Mouse (Mus musculus): ENCODE data around the gene Zfp28. TPM values are rescaled to one million over a fixed set of nuclear protein-coding genes. Genes with fewer than 3 reads are reported as not detected.

Gene Zfp28
- total RNA-seq, 2 experiments from 2014 or later, result 6.8 to 9.0 TPM

DNA sequence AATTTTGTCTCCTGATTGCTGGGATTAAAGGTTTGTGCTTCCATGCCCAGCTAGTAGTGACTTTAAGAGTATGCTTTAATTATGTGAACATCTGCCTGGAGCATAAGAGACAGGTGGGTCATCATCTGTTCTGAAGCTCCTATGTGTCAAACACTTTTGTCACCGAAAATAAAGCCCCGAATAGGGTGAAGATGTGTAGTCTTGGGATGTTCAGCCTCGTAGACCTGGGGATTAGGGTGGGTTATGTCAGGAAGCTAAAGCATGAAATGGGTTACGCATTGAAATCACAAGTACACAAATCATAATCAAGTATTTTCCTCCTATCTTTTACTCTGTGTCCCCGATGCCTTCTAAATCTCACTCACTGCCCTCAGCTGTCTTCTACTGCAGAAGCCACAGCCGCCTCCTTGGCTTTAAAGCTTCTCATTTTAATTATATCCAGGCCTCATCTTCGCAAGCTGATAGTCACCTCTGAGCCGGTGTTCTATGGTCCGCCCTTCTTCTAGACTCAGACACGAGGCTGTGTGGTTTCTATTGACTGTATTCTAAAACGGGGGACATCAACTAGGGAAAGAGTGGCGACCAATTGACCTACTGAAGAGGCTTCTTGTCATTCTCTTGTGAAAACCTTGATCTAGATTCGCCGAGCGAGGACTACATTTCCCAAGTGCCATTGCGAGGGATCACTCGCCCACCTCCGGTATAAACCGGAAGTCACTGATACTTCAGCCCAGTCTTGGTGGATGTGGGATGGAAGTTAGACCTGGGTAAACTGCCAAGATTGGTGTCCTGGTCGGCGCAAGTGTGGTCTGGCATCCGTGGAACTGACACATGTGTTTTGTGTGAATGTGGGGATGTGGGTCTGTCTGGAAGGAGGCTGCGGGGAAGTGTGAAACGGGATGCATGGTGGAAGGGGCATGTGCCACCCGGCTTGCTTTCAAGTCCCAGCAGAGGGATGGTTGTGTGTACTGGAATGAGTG lies 15.2 kb downstream of the Zfp28 start, which contains the start of gene Smim17:
Gene Smim17, plus strand, starts transcription at position 720 of the 980 bp plus-strand sequence.
- DNase-seq (ENCODE audit: low spot score in 2 of 2), result peak; percentile 5 to 8

DNA sequence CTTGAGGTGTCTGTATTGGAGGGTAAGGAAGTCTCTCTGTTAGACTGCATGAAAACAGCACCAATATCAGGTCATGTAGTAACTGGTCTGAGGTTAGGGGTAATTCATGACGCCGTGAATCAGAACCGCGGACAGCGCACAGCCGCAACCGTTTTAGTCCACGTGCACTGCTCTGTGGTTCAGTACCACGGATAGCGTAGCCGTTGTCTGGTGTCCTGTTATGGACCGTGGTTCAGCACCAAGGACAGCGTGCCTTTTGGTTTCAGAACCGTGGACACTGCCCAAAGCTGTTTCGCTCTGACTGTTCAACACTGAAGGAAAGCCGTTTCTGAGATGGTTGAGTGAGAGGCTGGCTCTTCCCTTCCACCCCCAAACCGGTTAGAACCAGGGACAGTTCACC lies 26.9 kb downstream of the Zfp28 start, which contains the start of gene Gm20715:
Gene Gm20715, plus strand, starts transcription at position 235 of the 400 bp plus-strand sequence.
- DNase-seq (ENCODE audit: low spot score in 2 of 2), result peak; percentile 87 to 89

DNA sequence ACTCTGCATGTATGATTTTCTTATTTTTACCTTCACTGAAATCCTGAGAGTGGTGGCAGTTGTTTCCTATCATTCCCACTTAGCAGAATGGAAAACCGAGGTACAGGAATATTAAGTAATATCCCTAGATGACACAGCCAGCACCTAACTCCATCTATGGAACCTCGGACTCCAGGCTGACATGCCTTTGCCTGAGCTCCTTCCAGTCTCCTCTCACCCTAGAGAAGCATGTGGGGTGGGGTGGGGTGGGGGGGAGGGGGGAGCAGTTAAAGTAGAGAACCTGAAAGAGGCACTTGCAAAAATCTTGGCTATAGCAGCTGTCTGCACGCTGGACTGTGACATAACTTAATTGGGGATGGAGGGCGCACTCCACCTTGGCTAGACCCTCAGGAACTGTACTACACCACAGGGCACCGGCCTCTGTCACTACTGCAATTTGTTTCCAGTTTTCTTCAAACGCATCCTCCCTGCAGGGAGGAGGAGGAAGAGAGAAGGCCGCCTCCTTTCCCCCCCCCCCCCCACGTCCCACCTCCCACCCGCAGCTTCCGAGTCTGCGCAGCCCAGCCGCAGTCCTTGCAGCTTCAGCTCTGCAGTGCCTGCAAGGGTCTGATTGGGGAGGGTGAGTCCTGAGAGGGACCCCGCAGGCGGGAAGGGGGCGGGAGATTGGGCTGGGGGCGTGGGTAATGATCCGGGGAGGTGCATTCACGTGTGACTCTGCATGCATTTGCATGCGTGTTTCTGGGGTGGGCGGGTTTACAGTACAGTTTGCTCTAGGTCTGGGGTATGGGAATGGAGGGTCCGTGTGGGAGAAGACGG lies 31.7 kb downstream of the Zfp28 start:
- DNase-seq (ENCODE audit: low spot score in 2 of 2), result no peak

DNA sequence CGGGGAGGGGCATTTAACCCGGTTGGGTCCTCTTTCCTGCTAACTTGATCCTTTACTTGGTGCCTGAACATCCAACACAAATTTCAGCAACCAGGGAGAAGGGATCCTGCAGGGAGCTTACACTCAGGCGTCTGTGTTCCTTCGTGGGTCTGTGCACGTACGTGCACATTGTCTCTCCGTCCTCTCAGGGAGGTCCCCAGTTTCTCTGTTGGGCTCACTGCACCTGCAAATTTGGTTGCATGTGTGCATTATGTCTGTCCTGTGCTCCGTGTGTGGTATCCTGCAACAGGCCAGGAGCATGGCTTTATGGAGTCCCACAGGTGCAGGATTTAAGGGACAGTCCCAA lies 32.3 kb downstream of the Zfp28 start:
- no peak for DNase-seq (ENCODE audit: low spot score in 2 of 2)

DNA sequence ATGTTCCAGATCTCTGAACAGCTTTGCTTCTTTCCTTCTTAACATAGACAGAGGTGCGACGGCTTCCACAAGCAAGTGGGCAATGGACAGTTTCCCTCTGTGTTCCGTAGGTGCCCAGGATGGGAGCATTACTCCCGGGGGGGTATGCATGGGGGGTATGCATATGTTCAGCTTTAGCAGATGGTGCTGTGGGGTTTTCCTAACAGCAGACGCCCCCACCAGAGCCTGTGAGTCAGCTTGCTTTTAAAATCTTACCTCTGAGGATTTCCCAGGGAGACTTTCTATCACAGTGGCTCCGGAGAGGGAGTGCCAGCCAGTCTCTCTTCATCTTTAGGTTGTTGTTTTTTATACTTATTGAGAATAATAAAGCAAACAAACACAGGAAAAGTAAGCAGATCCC lies 36.8 kb downstream of the Zfp28 start:
- DNase-seq (ENCODE audit: low spot score in 2 of 2), result no peak

DNA sequence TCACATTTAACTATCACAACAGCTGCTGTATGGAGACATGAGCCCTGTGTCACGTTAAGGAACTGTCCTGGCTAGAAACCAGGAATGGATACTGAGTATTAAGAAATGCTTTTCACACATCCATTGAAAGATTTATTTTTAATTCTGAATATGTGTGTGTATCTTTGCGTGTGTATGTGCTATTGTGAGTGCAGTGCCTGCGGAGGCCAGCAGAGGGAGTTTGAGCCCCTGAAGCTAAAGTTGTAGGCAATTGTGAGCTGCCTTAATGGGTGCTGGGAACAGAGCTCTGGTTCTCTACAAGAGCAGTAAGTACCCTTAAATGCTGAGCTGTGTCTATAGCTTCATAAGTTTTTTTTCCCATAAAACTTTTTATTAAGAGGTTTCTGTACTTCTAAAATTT lies 46.3 kb downstream of the Zfp28 start:
- DNase-seq (ENCODE audit: low spot score in 2 of 2), result no peak

DNA sequence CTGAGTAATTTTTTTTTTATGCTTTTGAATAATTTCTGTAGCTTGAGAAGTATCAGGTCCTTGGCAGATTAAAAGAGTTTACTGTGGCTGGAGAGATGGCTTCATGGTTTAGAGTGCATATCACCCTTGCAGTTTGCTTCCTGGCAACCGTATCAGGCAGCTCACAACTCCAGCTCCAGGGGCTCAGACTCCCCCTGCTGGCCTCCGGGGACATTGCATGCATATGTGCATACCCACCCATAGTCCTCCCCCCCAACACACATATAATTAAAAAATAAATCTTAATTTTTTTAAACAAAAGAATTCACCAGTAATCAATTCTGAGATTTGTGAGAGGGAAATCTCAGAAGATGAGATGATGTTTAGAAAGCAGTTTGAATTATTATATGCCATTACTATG lies 47.2 kb downstream of the Zfp28 start:
- DNase-seq (ENCODE audit: low spot score in 2 of 2), result no peak

DNA sequence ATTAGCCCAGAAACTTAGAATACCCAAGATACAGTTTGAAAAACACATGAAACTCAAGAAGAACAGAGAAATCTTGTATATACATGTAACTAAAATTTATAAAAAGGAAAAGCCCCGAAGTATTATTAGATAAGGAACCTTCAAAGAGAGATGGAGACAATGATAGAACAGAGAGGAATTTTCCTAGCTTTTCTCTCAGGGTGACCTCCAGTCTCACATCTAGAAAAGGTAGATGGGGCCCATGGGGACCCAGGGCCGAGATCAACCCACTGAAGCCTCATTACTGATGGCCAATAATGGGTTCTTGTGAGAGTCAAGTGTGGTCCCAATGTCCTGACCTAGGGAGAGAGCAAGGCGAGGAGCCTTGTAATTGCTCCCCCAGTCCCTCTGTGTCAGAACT lies 55.3 kb downstream of the Zfp28 start, which contains the start of gene Olfr1344:
Gene Olfr1344, plus strand, starts transcription at position 301 of the 400 bp plus-strand sequence.
- DNase-seq (ENCODE audit: low spot score in 2 of 2), result no peak

DNA sequence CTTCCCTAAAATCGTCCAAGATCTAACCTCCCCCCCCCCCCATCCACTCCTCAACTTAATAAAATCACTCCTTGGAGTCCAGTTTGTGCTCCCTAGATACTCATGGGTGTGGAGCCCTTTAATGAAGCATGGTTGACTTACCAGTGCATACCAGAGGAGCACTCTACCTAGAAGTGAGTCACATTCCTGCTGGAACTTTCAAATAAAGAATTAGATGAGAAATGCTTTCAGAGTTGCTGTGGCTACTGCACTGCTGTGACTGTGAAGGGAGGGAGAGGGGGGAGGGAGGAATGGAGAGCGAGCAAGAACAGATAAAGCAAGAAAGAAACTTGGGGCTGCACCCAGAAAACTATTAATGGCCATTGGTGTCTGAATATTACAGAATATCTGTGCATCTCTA lies 58.1 kb downstream of the Zfp28 start:
- DNase-seq (ENCODE audit: low spot score in 2 of 2), result no peak

Other genes with a start within 250 kb of the Zfp28 start
- gene Zfp787, start 227.3 kb upstream of the Zfp28 start, total RNA-seq (2021), result 10 to 100 TPM; 79.3 to 83.7 TPM
- 10 to 100 TPM; 31.3 to 36.3 TPM for gene Zfp444, start 211.1 kb upstream of the Zfp28 start, total RNA-seq (2021)
- not detected for gene Galp, start 186.2 kb upstream of the Zfp28 start, total RNA-seq (2021)
- gene Zscan5b, start 161.0 kb upstream of the Zfp28 start, total RNA-seq (2021), result not detected
- gene Epp13, start 130.6 kb upstream of the Zfp28 start, total RNA-seq (2021), result not detected
- gene Zfp667, start 96.7 kb upstream of the Zfp28 start, total RNA-seq (2021), result 10 to 100 TPM in 1 of 2 experiments, 1 to 10 TPM in 1; 9.5 to 10.6 TPM
- gene Zfp583, start 52.0 kb upstream of the Zfp28 start, total RNA-seq (2021), result 1 to 10 TPM; 3.1 to 5.4 TPM
- gene Gm3854, start 39.5 kb upstream of the Zfp28 start, total RNA-seq (2021), result 1 to 10 TPM; 1.6 to 1.7 TPM
- 1 to 10 TPM; 3.9 to 4.0 TPM for gene Zfp78, start 20.0 kb upstream of the Zfp28 start, total RNA-seq (2021)
- under 1 TPM; 0.17 to 0.40 TPM for gene Smim17, start 15.4 kb downstream of the Zfp28 start, total RNA-seq (2021)
- gene Gm20715, start 27.0 kb downstream of the Zfp28 start, total RNA-seq (2021), result under 1 TPM in 1 of 2 experiments, not detected in 1; 0.08 TPM
- not detected for gene Olfr1344, start 55.4 kb downstream of the Zfp28 start, total RNA-seq (2021)
- gene Olfr1336, start 72.9 kb downstream of the Zfp28 start, total RNA-seq (2021), result under 1 TPM in 1 of 2 experiments, not detected in 1; 0.03 TPM
- gene Olfr1346, start 83.8 kb downstream of the Zfp28 start, total RNA-seq (2021), result not detected
- not detected for gene Olfr5, start 103.6 kb downstream of the Zfp28 start, total RNA-seq (2021)
- not detected for gene Olfr1347, start 116.5 kb downstream of the Zfp28 start, total RNA-seq (2021)
- not detected for gene Olfr1348, start 125.5 kb downstream of the Zfp28 start, total RNA-seq (2021)
- not detected for gene Olfr1349, start 139.7 kb downstream of the Zfp28 start, total RNA-seq (2021)
- gene Olfr1350, start 181.5 kb downstream of the Zfp28 start, total RNA-seq (2021), result not detected

Measured in adrenal gland, postnatal 4 days (tissue).